Mouse (Mus musculus) mouse embryonic stem cell (cell line): ENCODE data around the gene Spred1.

Experiments used
- in situ Hi-C, 2 experiments: fragments of 300-500 bp; cut with MboI; formaldehyde crosslinking; loops; 1 replicate in 1 of 2; 3 replicates in 1 of 2; pipeline ENCODE4 v1.14.3; 2019 to 2020; ENCODE audit warnings: low sequenced_read_pairs in 2 of 2, low pct_unique_long_range_greater_than_20kb in 1 of 2, mixed read lengths in 1 of 2; ENCODE audit not compliant: unreplicated experiment in 1 of 2

Spred1 gene

DNA sequence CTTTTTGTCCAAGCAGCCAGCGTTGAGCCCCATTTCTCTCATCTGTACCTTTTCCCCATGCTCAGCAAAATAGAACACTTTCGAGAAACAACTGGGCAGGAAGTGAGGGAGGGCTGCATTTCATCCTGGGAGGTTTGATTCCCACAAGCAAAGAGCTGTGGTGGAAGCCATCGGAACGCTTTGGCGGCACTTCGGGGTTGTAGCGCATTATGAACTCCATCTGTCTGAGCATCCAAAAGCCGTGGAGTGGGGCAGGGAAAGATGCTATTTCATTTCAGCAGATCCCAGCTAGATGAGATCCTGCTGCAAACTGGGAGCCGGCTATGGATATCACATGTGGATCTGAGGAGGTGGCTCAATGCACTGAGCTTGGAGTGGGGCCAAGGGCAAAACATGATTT lies 101.5 kb downstream of the Spred1 start:
- in situ Hi-C loops = loop anchor here in 1 of 2 experiments (10.0 kb wide), 1 partner anchor 328 kb away; no protein-coding TSS in a partner anchor

DNA sequence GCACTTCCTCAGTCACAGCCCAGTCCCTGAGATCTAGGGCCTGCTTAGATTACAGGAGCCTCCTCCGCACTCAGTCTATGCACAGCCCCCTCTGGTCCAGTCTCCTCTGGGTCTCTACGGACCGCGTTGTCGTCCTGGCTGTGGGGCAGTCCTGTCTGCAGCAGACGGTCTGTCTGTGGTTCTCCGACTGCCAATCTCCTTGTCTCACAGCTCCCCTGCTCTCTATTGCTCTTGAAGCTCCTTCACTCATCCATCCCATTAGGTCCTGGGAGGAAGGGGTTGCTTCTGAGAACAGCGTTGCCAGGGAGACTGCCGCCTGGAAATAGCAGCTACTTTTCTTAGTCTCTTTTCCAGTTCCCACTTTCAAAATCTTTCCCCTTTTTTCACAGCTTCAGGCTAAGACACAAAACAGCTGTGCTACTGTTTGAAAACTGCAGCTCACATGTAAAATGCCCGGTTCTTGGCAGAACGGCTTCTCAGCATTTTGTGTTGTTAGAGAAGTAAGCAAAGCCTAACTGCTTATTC lies 107.5 kb downstream of the Spred1 start:
- in situ Hi-C loops = loop anchor here (5.0 to 10.0 kb wide), 2 partner anchors 334 to 336 kb away; no protein-coding TSS in a partner anchor

DNA sequence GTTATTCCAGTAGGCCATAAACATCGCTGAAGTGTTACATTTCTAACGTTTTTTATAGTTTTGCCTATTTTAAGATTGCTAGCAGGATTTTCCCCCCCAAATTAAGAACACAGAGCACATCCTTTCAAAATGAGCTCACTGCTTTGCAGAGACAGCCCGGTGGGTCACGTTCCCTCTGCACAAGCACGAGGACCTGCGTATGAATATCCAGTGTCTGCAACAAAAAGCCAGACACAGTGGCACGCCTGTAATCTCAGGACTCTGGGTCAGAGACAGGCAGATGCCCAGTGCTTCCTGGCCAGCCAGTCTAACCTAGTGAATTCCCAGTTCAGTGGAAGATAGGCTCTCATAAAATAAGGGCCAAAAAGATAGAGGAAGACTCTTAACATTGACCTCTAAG lies 109.1 kb downstream of the Spred1 start:
- in situ Hi-C loops = no loop called here

DNA sequence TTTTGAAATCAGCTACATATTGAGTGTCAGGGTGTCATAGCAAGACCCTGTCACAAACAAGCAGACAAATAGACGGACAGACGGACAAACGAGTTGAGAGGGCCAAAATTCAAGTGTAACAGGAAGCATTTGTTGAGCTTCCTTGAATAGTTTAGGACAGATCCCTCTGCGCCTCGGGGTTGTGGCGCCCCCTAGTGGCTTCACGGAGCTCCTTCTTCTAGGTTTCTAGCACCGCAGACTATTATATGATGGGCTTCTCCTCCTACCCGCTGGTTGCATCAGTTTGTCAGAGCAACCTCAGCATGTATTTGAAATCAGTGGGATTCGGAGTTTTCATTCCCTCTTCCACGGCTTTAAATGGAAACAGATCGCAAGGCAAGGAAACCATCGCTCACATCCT lies 110.1 kb downstream of the Spred1 start:
- in situ Hi-C loops = no loop called here
